Mouse (Mus musculus) testis, adult 10 weeks (tissue): ENCODE results near the gene Gm20388. TPM values are rescaled to one million over a fixed set of nuclear protein-coding genes. Genes with fewer than 3 reads are reported as not detected.

Experiments used
- polyA plus RNA-seq: library from polyadenylated mRNA; stranded (reverse); fragments of 350-450 nt; fragmentation: Illumina TruSeq; extraction: RNeasy Lipid Tissue Mini Kit (QIAGEN cat#74804); gene quantifications from one replicate; pipeline ENCODE4 v1.2.3, GENCODE M21; 2014; ENCODE audit warnings: low read depth, low replicate concordance

The Gm20388 gene
- polyA plus RNA-seq, 1 experiment from 2014 or later: 0.56 TPM

GRCm38 (mm10) chr8:123101735-123102685 lies 3191.4 kb downstream of the Gm20388 start, which contains the start of gene Rpl13:
Rpl13 (plus strand) TSS chr8:123102350.

GRCm38 (mm10) chr8:123117127-123117731 lies 3206.6 kb downstream of the Gm20388 start, which contains the start of gene Cpne7:
Cpne7 (plus strand) TSS chr8:123117374.

GRCm38 (mm10) chr8:123157888-123158465 lies 3247.3 kb downstream of the Gm20388 start, which contains the start of gene Sult5a1:
Sult5a1 (minus strand) TSS chr8:123158315.

GRCm38 (mm10) chr8:123185566-123186409 lies 3275.1 kb downstream of the Gm20388 start, which contains the start of gene Dpep1:
Dpep1 (plus strand) TSS chr8:123186242.

GRCm38 (mm10) chr8:123212321-123213117 lies 3301.9 kb downstream of the Gm20388 start, which contains the start of the genes Chmp1a and Spata33:
Chmp1a (minus strand) TSS chr8:123212763.
Spata33 (plus strand) TSS chr8:123212832.

GRCm38 (mm10) chr8:123224278-123225266 lies 3313.9 kb downstream of the Gm20388 start, which contains the start of gene Cdk10:
Cdk10 (plus strand) TSS chr8:123224842.

GRCm38 (mm10) chr8:123235520-123236497 lies 3325.2 kb downstream of the Gm20388 start, which contains the start of gene Spata2l:
Spata2l (minus strand) TSS chr8:123236233.

GRCm38 (mm10) chr8:123254099-123254885 lies 3343.7 kb downstream of the Gm20388 start, which contains the start of the genes Zfp276 and Vps9d1:
Zfp276 (plus strand) TSS chr8:123254195.
Vps9d1 (minus strand) TSS chr8:123254348.

GRCm38 (mm10) chr8:123318467-123318911 lies 3407.8 kb downstream of the Gm20388 start, which contains the start of gene Fanca:
Fanca (minus strand) TSS chr8:123318576.

GRCm38 (mm10) chr8:123332262-123333090 lies 3421.8 kb downstream of the Gm20388 start, which contains the start of gene Spire2:
Spire2 (plus strand) TSS chr8:123332713.

GRCm38 (mm10) chr8:123373403-123374238 lies 3463.0 kb downstream of the Gm20388 start, which contains the start of gene Tcf25:
Tcf25 (plus strand) TSS chr8:123373753.

GRCm38 (mm10) chr8:123406786-123407185 lies 3496.1 kb downstream of the Gm20388 start, which contains the start of gene Mc1r:
Mc1r (plus strand) TSS chr8:123407107.

GRCm38 (mm10) chr8:123411246-123411645 lies 3500.6 kb downstream of the Gm20388 start, which contains the start of gene Tubb3:
Tubb3 (plus strand) TSS chr8:123411424.

GRCm38 (mm10) chr8:123423441-123423840 lies 3512.8 kb downstream of the Gm20388 start, which contains the start of gene Def8:
Def8 (plus strand) TSS chr8:123423527.

GRCm38 (mm10) chr8:123477737-123478258 lies 3567.2 kb downstream of the Gm20388 start, which contains the start of gene Afg3l1:
Afg3l1 (plus strand) TSS chr8:123477903.

